Mouse (Mus musculus) cerebral cortex, adult 2 months (tissue): ENCODE measurements around the gene Dnase1.

Source experiments
- WGBS: fragments of 180-500 bp; shearing (Covaris S2); methylation state at CpG from one replicate; pipeline ENCODE4 v1.1.7; 2018; 5-methylcytosine and 5-hydroxymethylcytosine counted together

Dnase1 gene

GRCm38 (mm10) chr16:4045524-4045923 lies 8.8 kb downstream of the Dnase1 start:
- WGBS: 62% methylated on average over 4 of the region's 4 CpGs

DNA sequence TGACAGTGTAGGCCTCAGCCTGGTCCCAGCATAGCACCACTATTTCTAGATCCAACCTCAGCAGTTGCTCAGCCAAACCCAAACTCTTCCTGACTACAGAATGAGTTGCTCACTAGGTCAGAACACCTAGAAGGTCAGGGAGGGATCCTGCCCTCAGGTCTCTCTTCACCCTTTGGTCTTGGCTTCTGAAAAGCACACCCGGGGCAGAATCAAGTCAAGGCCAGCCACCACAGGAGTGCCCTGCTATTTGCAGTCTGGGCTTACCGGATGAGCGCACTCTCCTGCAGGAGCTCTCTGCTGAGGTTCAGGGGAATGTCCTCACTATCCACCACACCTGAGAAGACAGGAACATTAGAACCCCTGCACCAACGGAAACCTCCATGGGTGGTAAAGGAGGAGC lies 15.9 kb downstream of the Dnase1 start:
- 95% methylated on average over 4 of the region's 4 CpGs for WGBS

DNA sequence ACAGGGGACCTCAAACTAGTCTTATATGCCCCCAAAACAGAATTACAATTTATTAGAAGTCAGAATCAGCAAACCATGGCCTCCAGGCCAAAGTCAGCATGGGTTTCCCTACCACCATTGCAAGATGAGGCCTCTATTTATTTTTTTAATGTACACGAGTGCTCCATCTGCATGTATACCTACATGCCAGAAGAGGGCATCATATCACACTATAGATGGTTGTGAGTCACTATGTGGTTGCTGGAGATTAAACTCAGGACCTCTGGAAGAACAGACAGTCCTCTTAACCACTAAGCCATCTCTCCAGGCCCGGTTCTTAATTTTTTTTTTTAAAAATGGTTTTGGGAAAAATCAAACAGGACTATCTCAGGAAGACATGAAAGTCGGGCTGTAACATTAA lies 17.1 kb downstream of the Dnase1 start:
- WGBS: 80% methylated on average over 3 of the region's 3 CpGs

GRCm38 (mm10) chr16:4064945-4065344 lies 28.2 kb downstream of the Dnase1 start:
- 89% methylated on average over 4 of the region's 4 CpGs for WGBS

DNA sequence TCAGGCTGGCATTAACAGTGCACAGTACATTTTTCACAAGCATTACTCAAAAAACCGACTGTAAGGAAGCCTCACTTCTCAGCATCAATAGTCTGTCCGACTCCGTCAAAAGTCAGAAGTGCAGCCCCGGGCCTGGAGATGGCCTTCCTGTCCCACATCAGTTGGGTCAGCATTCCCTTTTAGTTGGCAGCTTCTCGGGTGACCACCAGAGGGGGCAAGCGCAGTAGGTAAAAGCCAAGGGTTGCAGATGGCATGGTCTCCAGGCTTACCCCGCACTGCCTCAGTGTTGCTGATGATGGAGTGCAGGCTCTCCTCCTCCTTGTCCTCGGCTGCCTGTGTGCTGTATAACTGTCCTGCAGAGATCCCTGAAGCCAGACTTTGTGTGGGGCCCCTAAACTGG lies 31.8 kb downstream of the Dnase1 start:
- WGBS: 36% methylated on average over 8 of the region's 8 CpGs

- 75% methylated on average over 6 of the region's 6 CpGs for WGBS
Measured at GRCm38 (mm10) chr16:4074297-4074696, 37.6 kb downstream of the Dnase1 start.

GRCm38 (mm10) chr16:4074836-4075235 lies 38.1 kb downstream of the Dnase1 start:
- WGBS: 70% methylated on average over 3 of the region's 3 CpGs

DNA sequence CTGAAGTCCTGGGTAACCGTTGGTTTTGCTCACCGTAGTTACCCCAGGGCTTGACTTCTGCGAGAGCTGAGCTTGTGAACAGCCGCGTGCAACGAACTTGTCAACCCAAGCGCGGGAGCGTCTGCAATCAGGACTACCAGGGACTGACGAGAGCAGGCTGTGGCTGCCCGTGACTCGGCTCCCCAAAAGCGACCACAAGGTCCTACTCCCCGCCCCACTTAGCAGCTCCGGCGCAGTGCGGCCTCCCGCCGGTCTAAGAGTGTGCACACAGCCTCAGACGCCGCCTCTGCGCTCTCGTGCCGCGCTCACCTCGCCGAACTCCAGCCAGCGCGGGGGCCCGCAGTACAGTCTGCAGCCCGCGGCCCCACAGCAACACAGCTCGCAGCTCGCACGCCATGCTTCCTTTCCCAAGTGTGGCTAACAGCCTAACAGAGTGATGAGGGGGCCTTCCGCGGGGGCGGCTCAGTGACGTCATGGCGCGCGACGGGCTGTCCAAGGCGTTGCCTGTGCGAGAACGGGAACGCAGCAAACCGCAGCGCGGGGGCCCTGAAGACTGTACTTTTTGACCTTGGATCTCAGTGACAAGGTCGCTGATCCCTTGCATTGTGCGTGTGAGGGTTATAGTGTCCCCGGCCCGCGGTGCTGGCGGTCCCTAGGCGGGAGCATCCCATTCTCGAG lies 40.8 kb downstream of the Dnase1 start, which contains the start of gene Trap1:
TSS of gene Trap1 (minus strand) at position 444 of the 678 bp plus-strand sequence.
- WGBS: under 1% methylated on average over 58 of the region's 58 CpGs

DNA sequence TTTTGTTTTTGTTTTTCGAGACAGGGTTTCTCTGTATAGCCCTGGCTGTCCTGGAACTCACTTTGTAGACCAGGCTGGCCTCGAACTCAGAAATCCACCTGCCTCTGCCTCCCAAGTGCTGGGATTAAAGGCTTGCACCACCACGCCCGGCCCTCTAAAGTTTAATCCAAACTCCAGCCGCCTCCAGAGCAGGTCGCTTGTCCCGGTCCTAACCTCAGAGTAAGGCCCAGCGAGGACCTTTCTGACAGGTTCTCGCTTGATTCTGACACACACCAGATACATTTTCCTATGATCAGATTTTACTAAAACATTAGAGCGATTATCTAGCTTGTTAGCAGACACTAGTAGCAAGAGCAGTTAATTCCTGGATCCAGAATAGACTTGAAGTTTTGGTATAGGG lies 41.6 kb downstream of the Dnase1 start:
- WGBS: 63% methylated on average over 10 of the region's 10 CpGs

GRCm38 (mm10) chr16:4079656-4080055 lies 42.9 kb downstream of the Dnase1 start:
- 73% methylated on average over 1 of the region's 1 CpGs for WGBS

- 49% methylated on average over 3 of the region's 3 CpGs for WGBS
Measured at GRCm38 (mm10) chr16:4080419-4080818, 43.7 kb downstream of the Dnase1 start.

GRCm38 (mm10) chr16:4085051-4085450 lies 48.3 kb downstream of the Dnase1 start:
- 93% methylated on average over 7 of the region's 7 CpGs for WGBS

- 78% methylated on average over 9 of the region's 9 CpGs for WGBS
Measured at GRCm38 (mm10) chr16:4085851-4086387, 49.2 kb downstream of the Dnase1 start.

- 90% methylated on average over 8 of the region's 8 CpGs for WGBS
Measured at GRCm38 (mm10) chr16:4087214-4087913, 50.6 kb downstream of the Dnase1 start.
